Mouse (Mus musculus): ENCODE measurements at regions not wholly inside any gene's neighbourhood (a gene's known extent, or its start where the extent isn't known, plus 50 kb on each side); places are given as distances from the start of the nearest gene placed in this dataset.
"Not testable (repeated sequence)": the region's sequence is repeated elsewhere in the genome, so short reads cannot be mapped to it uniquely, and the experiment has no call there.

GRCm38 (mm10) chr14:66484751-66485150, 475.7 kb upstream of the Gulo start:
- not testable (repeated sequence) for DNase-seq (ENCODE audit: low read depth, low spot score)

GRCm38 (mm10) chr14:66479181-66479580, 470.2 kb upstream of the Gulo start:
- DNase-seq (ENCODE audit: low read depth, low spot score) = no peak

- DNase-seq (ENCODE audit: low read depth, low spot score) = no peak
These were observed 469.6 kb upstream of the Gulo start for GRCm38 (mm10) chr14:66478562-66478961.

GRCm38 (mm10) chr14:66475026-66475425, 466.0 kb upstream of the Gulo start:
- peak; percentile 17 for DNase-seq (ENCODE audit: low read depth, low spot score)

- DNase-seq (ENCODE audit: low read depth, low spot score) = no peak
These were observed 464.2 kb upstream of the Gulo start for GRCm38 (mm10) chr14:66473251-66473550.

- DNase-seq (ENCODE audit: low read depth, low spot score) = no peak
These were observed 463.7 kb upstream of the Gulo start for GRCm38 (mm10) chr14:66472537-66473250.

GRCm38 (mm10) chr14:66462081-66462480, 453.1 kb upstream of the Gulo start:
- DNase-seq (ENCODE audit: low read depth, low spot score) = no peak

- no peak for DNase-seq (ENCODE audit: low read depth, low spot score)
These were observed 451.8 kb upstream of the Gulo start for GRCm38 (mm10) chr14:66460795-66461194.

GRCm38 (mm10) chr14:66458696-66459095, 449.7 kb upstream of the Gulo start:
- no peak for DNase-seq (ENCODE audit: low read depth, low spot score)

GRCm38 (mm10) chr14:66457300-66457699, 448.3 kb upstream of the Gulo start:
- DNase-seq (ENCODE audit: low read depth, low spot score) = no peak

GRCm38 (mm10) chr14:66452828-66453227, 443.8 kb upstream of the Gulo start:
- no peak for DNase-seq (ENCODE audit: low read depth, low spot score)

GRCm38 (mm10) chr14:66450351-66450750, 441.3 kb upstream of the Gulo start:
- DNase-seq (ENCODE audit: low read depth, low spot score) = no peak

- DNase-seq (ENCODE audit: low read depth, low spot score) = no peak
These were observed 433.6 kb upstream of the Gulo start for GRCm38 (mm10) chr14:66442576-66442975.

GRCm38 (mm10) chr14:66441825-66442224, 432.8 kb upstream of the Gulo start:
- DNase-seq (ENCODE audit: low read depth, low spot score) = no peak

- DNase-seq (ENCODE audit: low read depth, low spot score) = no peak
These were observed 429.6 kb upstream of the Gulo start for GRCm38 (mm10) chr14:66438572-66438971.

- no peak for DNase-seq (ENCODE audit: low read depth, low spot score)
These were observed 429.0 kb upstream of the Gulo start for GRCm38 (mm10) chr14:66438001-66438400.

GRCm38 (mm10) chr14:66431630-66432029, 422.6 kb upstream of the Gulo start:
- DNase-seq (ENCODE audit: low read depth, low spot score) = no peak

- no peak for DNase-seq (ENCODE audit: low read depth, low spot score)
These were observed 415.1 kb upstream of the Gulo start for GRCm38 (mm10) chr14:66424141-66424540.

All from 3T3-L1 (cell line).